Mouse (Mus musculus): ENCODE data around the gene Ccdc102a.
"Not testable (repeated sequence)": the region's sequence is repeated elsewhere in the genome, so short reads cannot be mapped to it uniquely, and the experiment has no call there.

The Ccdc102a gene

DNA sequence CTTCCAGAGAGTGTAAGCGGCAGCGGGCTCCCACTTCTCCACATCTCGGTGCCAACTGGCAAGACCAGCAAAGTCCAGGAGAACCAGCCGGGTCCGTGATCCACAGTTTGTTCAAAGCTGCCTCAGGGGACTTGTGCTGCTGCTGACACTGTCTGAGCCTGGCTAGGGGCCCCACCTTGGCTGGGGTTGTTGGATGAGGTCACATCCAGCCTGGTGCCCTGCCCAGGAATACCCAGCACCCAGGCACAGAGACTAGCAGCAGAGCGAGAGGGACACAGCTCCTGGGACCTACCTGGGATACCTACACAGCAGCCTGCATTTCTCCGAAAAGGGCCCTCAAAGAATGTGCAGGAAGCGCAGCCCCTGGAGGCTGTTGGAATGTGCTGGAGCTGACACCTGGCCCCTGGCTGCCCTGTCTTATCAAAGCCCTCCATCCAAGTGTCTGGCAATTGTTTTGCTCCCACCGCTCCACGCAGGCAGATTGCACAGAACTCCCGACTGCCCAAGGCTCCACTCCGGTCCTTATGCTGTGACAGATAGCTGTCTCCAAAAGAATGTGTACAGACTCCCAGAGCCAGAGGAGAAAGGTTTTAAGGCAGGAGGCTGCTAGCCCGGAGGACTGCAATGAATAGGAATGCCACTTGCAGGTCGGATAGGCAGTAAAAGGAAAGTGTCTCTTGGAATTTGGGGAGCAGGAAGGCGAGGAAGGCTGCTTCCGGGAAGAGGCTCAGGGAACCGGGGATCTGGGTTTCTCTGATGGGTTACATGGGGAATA is 42.6 kb downstream of the Ccdc102a start:
- DNase-seq (ENCODE audit: low read depth, low spot score): no peak

DNA sequence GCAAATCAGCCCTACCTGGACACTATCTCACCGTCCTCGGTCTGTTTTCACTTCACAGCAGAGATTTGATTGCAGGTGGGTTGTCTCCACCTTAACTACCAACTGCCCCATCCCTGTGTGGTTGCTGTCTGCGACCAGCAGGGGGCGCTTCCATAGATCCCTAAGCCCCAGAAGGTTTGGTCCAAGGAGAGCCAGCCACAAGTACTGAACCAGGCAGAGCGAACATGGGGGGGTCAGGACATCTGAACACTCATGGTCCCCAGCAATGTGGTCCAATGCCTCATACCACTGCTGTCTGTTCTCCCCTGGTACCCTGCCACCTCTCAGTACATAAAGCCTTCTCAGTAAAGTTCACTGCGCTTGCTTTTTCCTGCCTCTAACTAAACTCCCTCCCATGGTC is 43.5 kb downstream of the Ccdc102a start:
- peak; percentile 62 for DNase-seq (ENCODE audit: low read depth, low spot score)

DNA sequence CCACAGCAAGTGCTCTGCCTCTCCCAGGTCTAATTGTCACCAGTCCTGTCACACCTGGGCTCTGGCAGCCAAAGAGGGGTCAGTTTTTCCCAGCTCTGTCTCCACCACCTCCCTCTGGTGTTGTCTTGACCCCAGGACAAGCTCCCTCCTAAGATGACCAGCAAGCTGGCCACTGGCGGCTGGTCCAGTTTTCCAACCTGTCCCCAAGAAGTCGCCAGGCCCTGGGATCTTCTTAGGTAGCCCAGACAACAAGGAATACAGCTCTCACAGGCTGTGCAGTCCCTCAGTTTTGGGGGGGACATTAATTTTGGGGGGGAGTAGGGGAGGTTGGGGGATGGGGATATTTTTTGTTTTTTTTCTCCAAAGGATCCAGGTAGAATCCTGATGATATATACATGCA is 45.3 kb downstream of the Ccdc102a start:
- DNase-seq (ENCODE audit: low read depth, low spot score): no peak

DNA sequence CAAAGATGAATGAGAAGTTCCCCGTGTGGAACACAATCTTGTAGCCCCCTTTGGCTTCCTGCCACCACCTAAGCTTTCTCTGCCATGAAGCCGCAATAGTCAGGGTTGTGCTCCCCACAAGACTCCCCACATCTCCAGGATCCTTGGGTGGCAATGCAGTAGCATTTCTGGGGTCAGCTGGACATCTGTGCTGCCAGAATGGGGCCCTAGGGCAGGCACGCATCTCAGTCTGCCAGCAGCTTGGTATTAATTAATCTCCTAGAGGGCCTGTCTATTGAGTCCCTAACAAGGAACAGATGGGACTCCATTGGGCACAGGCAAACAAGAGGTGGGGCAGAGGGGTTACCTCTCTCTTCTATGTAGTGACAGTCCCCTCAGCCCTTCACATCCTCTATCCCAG is 45.7 kb downstream of the Ccdc102a start:
- DNase-seq (ENCODE audit: low read depth, low spot score): no peak

DNA sequence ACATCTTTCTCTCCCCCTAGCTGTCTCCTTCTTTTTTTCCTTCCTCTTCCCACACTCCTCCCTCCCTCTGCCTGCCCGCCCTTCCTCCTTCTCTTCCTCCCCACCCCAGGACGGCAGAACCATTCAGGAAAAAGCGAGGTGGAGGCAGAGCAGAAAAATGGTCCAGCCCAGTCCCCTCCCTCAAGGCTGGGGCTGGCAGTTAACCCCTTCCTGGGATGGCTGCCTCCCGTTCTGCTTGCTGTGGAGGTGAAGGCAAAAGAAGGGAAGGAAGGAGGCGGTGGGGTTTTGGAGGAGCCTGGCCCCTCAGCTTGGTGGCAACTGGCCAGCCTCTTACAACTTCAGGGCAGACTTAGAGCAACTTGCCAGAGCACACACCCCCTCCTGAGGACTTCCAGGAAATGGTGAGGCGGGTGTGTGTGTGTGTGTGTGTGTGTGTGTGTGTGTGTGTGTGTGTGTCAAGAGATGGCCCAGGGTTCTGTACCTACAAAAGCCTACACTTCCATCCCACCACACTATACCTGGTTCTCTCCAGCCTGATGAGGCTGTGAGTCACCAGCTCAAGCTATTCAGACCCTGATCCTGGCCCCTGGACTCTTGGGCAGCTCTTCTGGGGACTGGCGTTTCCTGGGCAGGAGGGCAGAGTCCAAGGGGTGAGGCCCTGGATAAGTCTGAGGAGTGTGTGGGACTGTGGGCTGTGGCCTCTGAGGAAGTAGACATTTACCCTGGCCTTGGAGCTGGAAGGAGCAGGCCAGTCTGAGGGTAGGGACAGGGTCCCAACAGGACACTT is 46.6 kb downstream of the Ccdc102a start:
- DNase-seq (ENCODE audit: low read depth, low spot score): peak; percentile 46

DNA sequence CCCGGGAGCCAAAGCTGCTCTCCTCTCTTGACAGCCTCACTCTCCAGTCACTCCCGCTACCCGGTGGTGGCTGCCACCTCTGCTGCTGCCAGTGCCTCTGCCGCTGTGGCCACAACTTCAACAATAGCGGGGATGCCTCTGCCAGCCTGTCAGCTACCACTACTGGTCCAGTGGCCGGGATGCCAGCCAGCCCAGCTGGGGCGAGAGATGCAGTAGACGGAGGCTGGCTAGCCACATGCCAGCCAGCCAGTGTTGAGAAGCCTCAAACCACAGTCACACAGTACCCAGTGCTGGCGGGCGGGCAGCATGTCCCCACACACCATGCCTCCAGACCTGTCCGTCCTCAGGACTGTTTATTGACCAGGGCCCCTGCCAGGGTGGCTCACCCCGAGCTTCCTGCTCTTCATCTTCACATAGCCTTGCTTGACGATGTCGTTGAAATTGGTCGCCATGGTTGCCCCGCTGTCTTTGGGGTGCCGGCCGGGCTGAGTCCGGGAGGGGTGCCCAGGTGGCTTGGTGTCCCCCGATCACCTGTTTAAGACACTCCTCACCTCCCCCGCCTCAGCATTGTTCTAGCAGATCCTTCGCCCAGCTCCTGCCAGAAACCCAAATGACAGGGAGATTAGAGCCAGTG is 47.3 kb downstream of the Ccdc102a start:
- no peak for DNase-seq (ENCODE audit: low read depth, low spot score)

DNA sequence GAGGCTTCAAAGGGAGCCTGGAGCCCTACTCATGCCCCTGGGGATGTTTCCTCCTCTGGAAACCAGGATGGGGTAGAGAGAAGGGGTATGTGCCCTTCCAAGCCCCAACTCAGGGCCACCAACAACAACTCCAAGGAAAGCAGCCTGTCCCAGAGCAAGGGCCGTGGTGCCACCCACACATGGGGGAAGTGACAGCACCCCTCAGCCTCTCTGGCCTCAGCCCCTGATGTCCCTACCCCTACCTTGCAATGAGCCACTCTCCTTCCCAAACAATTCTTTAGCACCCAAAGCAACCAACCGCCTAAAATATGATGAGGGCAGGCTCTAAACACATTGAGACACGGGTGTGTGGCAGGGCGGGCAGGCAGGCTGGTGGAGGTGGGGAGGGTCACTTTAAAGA is 47.9 kb downstream of the Ccdc102a start:
- no peak for DNase-seq (ENCODE audit: low read depth, low spot score)

DNA sequence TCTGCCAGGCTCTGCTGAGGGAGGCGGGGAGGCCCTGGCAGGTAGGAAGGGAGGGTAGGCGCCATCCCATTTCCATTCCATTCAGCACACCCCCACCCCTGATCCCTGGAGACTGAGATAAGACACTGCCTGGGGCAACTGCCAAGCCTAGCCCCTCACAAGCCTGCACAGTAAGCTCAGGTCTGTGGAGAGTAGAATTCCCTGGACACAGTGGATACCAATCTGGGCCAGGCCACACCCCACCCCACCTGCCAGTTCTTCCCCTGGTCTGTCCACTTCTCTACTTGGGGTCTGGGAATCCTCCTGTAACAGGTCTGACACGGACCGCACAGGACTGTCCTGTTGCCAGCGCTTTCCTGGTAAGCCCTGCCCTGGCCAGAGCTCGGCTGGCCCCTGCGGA is 48.8 kb downstream of the Ccdc102a start:
- DNase-seq (ENCODE audit: low read depth, low spot score): no peak

DNA sequence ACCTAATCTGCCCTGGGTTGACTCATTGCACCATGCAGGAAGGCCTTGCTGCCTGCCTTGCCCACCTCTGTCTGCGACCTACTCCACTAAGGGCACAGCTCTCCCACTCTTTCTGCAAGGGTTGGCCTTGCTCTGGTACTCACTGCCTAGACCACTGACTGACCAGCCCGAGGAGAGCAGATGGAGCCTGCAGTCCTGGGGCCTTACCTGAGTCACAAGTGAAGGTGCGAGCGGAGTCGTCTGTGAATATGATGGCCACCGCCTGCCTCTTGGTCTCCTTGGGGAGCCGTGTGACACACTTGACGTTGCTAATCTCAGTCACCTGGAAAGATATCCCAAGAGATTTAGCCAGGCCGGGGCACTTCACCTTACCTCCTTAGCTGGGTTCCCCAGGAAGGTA is 51.0 kb downstream of the Ccdc102a start:
- no peak for DNase-seq (ENCODE audit: low read depth, low spot score)

DNA sequence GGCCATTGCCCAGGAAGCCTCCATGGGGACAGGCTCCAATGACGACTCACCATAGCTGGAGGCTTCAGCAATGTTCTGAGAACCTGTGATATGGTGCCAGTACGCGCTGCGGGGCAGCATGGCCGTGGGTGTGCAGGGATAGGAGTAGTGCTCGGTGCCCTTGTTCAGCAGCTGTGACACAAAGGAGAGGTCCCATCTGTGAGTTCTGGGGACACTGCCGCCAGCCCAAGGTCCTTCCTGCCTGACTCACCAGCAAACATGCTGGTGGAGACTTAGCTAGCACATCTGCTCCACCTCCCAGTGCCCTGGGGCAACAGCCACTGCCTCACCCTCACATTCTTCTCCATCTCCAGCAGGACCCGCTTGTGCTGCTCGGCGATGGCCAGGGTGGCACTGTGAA is 52.6 kb downstream of the Ccdc102a start:
- no peak for DNase-seq (ENCODE audit: low read depth, low spot score)

DNA sequence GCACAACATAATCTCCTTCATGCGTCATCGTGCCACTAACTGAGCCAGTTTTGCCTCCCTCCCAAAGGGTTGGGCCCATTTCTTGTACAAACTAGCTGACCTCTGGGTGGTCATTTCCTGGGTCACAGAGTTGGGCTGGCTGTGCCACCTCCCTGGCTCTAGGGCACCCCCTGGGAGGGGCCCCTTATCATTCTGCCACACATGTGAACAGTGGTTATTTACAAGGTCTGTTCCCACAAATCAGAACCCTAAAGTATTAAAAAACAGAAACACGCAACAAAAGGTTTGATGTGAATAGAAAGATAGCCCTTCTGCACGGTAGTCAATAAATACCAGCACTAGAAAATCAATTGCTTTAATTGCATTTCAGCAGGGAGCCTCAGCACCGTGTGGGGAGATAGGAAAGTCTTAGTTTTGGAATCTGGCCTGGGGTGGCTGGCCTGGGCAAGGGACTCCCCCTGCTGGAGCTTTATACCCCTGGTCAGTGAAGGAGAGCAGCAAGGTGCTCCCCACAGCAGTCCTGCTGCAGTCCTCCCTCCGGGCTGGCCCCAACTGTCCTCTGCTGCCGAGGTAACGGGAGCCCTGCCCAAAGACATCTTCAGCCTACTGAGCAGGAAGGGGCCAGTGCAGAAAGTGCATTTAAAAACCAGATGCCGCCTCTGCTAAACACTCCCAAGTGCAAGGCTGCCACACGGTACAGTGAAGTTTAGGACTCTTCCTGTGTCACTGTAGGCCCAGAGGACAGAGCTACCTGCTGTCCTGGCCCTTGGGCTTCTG is 53.8 kb downstream of the Ccdc102a start:
- no peak for DNase-seq (ENCODE audit: low read depth, low spot score)

DNA sequence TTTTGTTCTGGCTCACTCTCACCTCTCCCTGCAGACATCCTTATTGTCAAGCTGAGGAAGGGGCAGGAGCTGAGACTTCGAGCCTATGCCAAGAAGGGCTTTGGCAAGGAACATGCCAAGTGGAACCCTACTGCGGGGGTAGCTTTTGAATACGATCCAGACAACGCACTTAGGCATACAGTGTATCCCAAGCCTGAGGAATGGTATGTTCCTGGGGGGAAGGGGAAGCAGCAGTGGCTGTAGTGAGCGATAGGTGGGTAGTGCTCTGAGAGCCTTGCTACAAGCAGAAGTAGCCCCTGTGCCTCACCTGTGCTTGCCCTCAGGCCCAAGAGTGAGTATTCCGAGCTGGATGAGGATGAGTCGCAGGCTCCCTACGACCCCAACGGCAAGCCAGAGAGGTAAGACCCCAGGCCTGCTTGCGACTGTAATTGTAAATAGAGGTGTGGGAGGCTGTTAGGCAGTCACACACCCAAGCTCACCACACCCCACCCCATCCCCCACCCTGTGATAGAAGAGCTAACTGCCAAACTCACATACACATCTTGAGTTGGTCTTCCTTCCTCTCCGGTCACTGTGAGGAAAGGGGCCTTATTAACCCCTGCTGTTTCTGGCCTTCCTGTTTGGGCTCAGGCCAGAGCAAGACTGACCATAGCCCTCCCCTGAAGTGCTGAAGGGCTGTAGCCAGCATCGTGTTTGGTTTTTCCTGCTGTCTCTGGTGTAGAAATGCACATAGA is 55.2 kb downstream of the Ccdc102a start:
- DNase-seq (ENCODE audit: low read depth, low spot score): no peak

DNA sequence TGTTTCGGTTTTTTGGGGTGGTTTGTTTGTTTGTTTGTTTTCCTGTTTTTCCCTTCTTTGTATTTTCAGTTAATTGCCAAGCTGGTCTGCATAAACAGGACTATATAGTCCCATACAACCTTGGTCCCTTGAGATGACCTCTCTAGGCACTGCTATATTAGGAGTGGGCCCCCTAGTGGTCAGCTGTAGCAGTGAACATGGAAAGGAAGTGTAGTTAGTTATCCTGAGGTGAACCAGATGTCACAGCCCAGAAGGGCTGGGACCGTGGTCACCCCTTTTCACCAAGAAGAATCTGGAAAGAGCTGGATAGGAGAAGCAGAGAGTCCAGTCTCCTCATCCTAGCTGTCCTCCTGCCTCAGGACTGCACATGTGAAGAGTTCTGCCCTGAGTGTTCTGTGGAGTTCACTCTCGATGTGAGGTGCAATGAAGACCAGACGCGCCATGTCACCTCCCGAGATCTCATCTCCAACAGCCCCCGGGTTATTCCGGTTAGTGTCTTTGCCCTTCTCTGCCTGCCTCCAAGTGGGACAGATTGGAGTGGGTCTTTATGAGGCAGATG is 56.5 kb downstream of the Ccdc102a start:
- no peak for DNase-seq (ENCODE audit: low read depth, low spot score)

DNA sequence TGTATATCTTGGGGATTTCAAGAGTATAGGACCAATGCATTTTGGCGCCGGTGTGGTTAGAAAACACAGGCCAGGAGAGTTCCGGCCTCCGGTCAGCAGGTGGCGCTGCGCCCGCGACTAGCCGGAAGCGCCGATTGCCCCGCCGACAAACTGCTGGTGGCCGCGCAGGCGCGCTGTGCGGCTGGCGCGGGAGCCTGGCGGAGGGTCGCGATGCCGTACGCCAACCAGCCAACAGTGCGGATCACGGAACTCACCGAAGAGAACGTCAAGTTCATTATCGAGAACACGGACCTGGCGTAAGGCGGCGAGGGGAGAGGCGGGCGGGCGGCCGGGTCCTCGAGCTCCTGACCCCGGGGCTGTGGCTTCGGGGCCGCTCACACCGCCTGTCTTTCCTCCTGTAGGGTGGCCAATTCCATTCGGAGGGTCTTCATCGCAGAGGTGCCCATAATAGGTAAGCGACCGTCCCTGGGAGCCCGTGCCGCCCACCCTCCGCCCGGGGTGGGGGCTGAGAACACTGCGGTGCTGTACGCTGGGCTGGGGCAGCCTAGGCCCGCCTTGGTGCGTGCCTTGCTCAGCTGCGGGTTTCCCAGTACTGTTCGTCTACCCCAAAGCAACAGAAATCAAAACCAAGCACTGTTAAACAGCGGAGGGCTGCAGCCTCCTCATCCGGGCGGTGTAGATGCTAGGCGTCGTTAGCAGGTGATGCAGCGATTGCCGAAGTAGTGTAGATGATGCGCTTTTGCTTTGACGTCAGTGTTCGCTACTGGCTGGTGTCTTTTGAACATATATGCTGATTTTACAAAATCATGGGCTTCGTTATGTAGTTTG is 60.3 kb downstream of the Ccdc102a start, which contains the start of gene Polr2c:
TSS of gene Polr2c (plus strand) at position 105 of the 828 bp plus-strand sequence.
- DNase-seq (ENCODE audit: low read depth, low spot score): peak; percentile 72

DNA sequence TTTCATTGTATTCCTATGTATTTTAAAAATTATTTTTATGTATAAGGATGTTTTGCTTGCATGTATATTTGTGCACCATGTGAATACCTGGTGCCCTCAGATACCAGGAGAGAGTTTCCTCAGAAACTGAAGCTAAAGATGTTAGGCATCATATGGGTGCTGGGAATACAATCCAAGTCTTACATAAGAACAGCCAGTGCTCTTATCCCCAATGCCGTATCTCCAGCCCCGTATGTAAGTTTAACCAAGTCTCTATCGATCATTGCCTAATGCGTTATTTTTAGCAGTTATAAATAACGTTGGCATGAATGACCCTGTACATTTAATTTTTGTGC is 60.9 kb downstream of the Ccdc102a start:
- DNase-seq (ENCODE audit: low read depth, low spot score): no peak

DNA sequence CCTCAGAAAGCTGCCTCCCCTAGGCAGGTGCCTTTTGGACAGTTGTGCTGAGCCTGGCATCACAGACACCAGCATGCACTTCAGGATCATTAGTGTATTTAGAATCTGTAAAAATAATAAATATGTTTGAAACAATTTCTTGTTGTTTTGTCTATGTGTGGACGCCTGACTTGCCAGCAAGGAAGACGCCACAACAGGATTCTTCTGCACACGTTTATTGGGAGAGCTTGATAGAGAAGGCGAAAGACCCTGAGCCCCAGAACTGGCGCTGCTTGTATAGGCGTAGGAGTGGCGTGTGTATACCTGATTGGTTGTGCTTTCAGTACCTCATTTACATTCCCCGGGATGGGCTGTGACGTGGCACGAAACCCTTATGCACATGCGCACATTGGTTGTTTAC is 63.1 kb downstream of the Ccdc102a start:
- not testable (repeated sequence) for DNase-seq (ENCODE audit: low read depth, low spot score)
